Mouse (Mus musculus): Measurements from ENCODE around the gene Tnks2. TPM values are rescaled to one million over a fixed set of nuclear protein-coding genes. Genes with fewer than 3 reads are reported as not detected.

Gene Tnks2
- polyA plus RNA-seq, 1 experiment from 2014 or later: 95.9 TPM

- no peaks in the 10 kb centered on the region for H3K9me3 ChIP-seq (ENCODE audit: control insufficient read depth, low read length)
- peak overlapping the region; percentile 63 for H3K4me2 ChIP-seq (ENCODE audit: low read length)
- H3K9ac ChIP-seq (replicated peaks; ENCODE audit: low read length): no peak overlapping the region
- ATAC-seq (ENCODE audit: low FRiP score, low TSS enrichment) (no peak), DNase-seq (no peak)
- 88% methylated on average over 6 of the region's 6 CpGs for WGBS
- H3K36me3 ChIP-seq (ENCODE audit: control insufficient read depth, insufficient read depth, low read length): no peaks in the 10 kb centered on the region
- peaks cover 8% of the 10 kb centered on the region for H3K4me1 ChIP-seq (ENCODE audit: control insufficient read depth, insufficient read depth, low read length)
- no peak overlapping the region for H3K27ac ChIP-seq (replicated peaks; ENCODE audit: low read depth, low read length)
- H3K27me3 ChIP-seq (ENCODE audit: control insufficient read depth, insufficient read depth, low read length): no peaks in the 10 kb centered on the region
- no peak overlapping the region for H3K4me3 ChIP-seq (replicated peaks; ENCODE audit: low read depth, low read length)
These were observed 93.8 kb downstream of the Tnks2 start for GRCm38 (mm10) chr19:36927800-36928361.

- Histone ChIP-seq H3K9ac (replicated peaks; ENCODE audit: low read length) (no peak overlapping the region), H3K27me3 (ENCODE audit: control insufficient read depth, insufficient read depth, low read length) (no peaks in the 10 kb centered on the region), H3K27ac (replicated peaks; ENCODE audit: low read depth, low read length) (no peak overlapping the region), H3K4me1 (ENCODE audit: control insufficient read depth, insufficient read depth, low read length) (peaks cover 8% of the 10 kb centered on the region), H3K9me3 (ENCODE audit: control insufficient read depth, low read length) (no peaks in the 10 kb centered on the region), H3K4me3 (replicated peaks; ENCODE audit: low read depth, low read length) (no peak overlapping the region), H3K4me2 (ENCODE audit: low read length) (no peak overlapping the region), H3K36me3 (ENCODE audit: control insufficient read depth, insufficient read depth, low read length) (no peaks in the 10 kb centered on the region)
- no peak for ATAC-seq (ENCODE audit: low FRiP score, low TSS enrichment)
- no peak for DNase-seq
These were observed 95.8 kb downstream of the Tnks2 start for GRCm38 (mm10) chr19:36929816-36930215.

GRCm38 (mm10) chr19:36932097-36932496 lies 98.1 kb downstream of the Tnks2 start:
- no peak overlapping the region for H3K4me2 ChIP-seq (ENCODE audit: low read length)
- peaks cover 2% of the 10 kb centered on the region for H3K4me1 ChIP-seq (ENCODE audit: control insufficient read depth, insufficient read depth, low read length)
- H3K9ac ChIP-seq (replicated peaks; ENCODE audit: low read length): no peak overlapping the region
- H3K9me3 ChIP-seq (ENCODE audit: control insufficient read depth, low read length): no peaks in the 10 kb centered on the region
- DNase-seq (no peak), ATAC-seq (ENCODE audit: low FRiP score, low TSS enrichment) (no peak)
- no peak overlapping the region for H3K4me3 ChIP-seq (replicated peaks; ENCODE audit: low read depth, low read length)
- no peaks in the 10 kb centered on the region for H3K36me3 ChIP-seq (ENCODE audit: control insufficient read depth, insufficient read depth, low read length)
- no peak overlapping the region for H3K27ac ChIP-seq (replicated peaks; ENCODE audit: low read depth, low read length)
- H3K27me3 ChIP-seq (ENCODE audit: control insufficient read depth, insufficient read depth, low read length): no peaks in the 10 kb centered on the region

- H3K27ac ChIP-seq (replicated peaks; ENCODE audit: low read depth, low read length): no peak overlapping the region
- no peaks in the 10 kb centered on the region for H3K36me3 ChIP-seq (ENCODE audit: control insufficient read depth, insufficient read depth, low read length)
- H3K4me3 ChIP-seq (replicated peaks; ENCODE audit: low read depth, low read length): no peak overlapping the region
- 95% methylated on average over 2 of the region's 2 CpGs for WGBS
- ATAC-seq (ENCODE audit: low FRiP score, low TSS enrichment) (no peak), DNase-seq (no peak)
- H3K9me3 ChIP-seq (ENCODE audit: control insufficient read depth, low read length): no peaks in the 10 kb centered on the region
- no peak overlapping the region for H3K9ac ChIP-seq (replicated peaks; ENCODE audit: low read length)
- H3K4me2 ChIP-seq (ENCODE audit: low read length): no peak overlapping the region
- no peaks in the 10 kb centered on the region for H3K27me3 ChIP-seq (ENCODE audit: control insufficient read depth, insufficient read depth, low read length)
- no peaks in the 10 kb centered on the region for H3K4me1 ChIP-seq (ENCODE audit: control insufficient read depth, insufficient read depth, low read length)
These were observed 98.6 kb downstream of the Tnks2 start for GRCm38 (mm10) chr19:36932613-36933012.

- DNase-seq (no peak), ATAC-seq (ENCODE audit: low FRiP score, low TSS enrichment) (no peak)
- H3K9ac ChIP-seq (replicated peaks; ENCODE audit: low read length): no peak overlapping the region
- WGBS: 95% methylated on average over 4 of the region's 4 CpGs
- no peak overlapping the region for H3K27ac ChIP-seq (replicated peaks; ENCODE audit: low read depth, low read length)
- H3K4me2 ChIP-seq (ENCODE audit: low read length): no peak overlapping the region
- no peak overlapping the region for H3K4me3 ChIP-seq (replicated peaks; ENCODE audit: low read depth, low read length)
- no peaks in the 10 kb centered on the region for H3K4me1 ChIP-seq (ENCODE audit: control insufficient read depth, insufficient read depth, low read length)
- no peaks in the 10 kb centered on the region for H3K27me3 ChIP-seq (ENCODE audit: control insufficient read depth, insufficient read depth, low read length)
- H3K36me3 ChIP-seq (ENCODE audit: control insufficient read depth, insufficient read depth, low read length): no peaks in the 10 kb centered on the region
- H3K9me3 ChIP-seq (ENCODE audit: control insufficient read depth, low read length): no peaks in the 10 kb centered on the region
These were observed 102.3 kb downstream of the Tnks2 start for GRCm38 (mm10) chr19:36936285-36936684.

GRCm38 (mm10) chr19:36938008-36938407 lies 104.0 kb downstream of the Tnks2 start:
- H3K36me3 ChIP-seq (ENCODE audit: control insufficient read depth, insufficient read depth, low read length): no peaks in the 10 kb centered on the region
- no peak for DNase-seq
- H3K9me3 ChIP-seq (ENCODE audit: control insufficient read depth, low read length): no peaks in the 10 kb centered on the region
- H3K9ac ChIP-seq (replicated peaks; ENCODE audit: low read length): no peak overlapping the region
- H3K4me1 ChIP-seq (ENCODE audit: control insufficient read depth, insufficient read depth, low read length): no peaks in the 10 kb centered on the region
- ATAC-seq (ENCODE audit: low FRiP score, low TSS enrichment): no peak
- H3K27me3 ChIP-seq (ENCODE audit: control insufficient read depth, insufficient read depth, low read length): no peaks in the 10 kb centered on the region
- no peak overlapping the region for H3K4me3 ChIP-seq (replicated peaks; ENCODE audit: low read depth, low read length)
- H3K27ac ChIP-seq (replicated peaks; ENCODE audit: low read depth, low read length): no peak overlapping the region
- H3K4me2 ChIP-seq (ENCODE audit: low read length): no peak overlapping the region

- no peak for ATAC-seq (ENCODE audit: low FRiP score, low TSS enrichment)
- 95% methylated on average over 1 of the region's 1 CpGs for WGBS
- Histone ChIP-seq H3K9ac (replicated peaks; ENCODE audit: low read length) (no peak overlapping the region), H3K4me1 (ENCODE audit: control insufficient read depth, insufficient read depth, low read length) (no peaks in the 10 kb centered on the region), H3K4me3 (replicated peaks; ENCODE audit: low read depth, low read length) (no peak overlapping the region), H3K9me3 (ENCODE audit: control insufficient read depth, low read length) (no peaks in the 10 kb centered on the region), H3K36me3 (ENCODE audit: control insufficient read depth, insufficient read depth, low read length) (no peaks in the 10 kb centered on the region), H3K4me2 (ENCODE audit: low read length) (no peak overlapping the region), H3K27ac (replicated peaks; ENCODE audit: low read depth, low read length) (no peak overlapping the region), H3K27me3 (ENCODE audit: control insufficient read depth, insufficient read depth, low read length) (no peaks in the 10 kb centered on the region)
- DNase-seq: no peak
These were observed 106.0 kb downstream of the Tnks2 start for GRCm38 (mm10) chr19:36940064-36940463.

Other genes starting within 250 kb of the Tnks2 start
- gene Ppp1r3c, start 97.6 kb upstream of the Tnks2 start, polyA plus RNA-seq (2014; fragmentation: Nextera tagmentation; extraction: Ambion mirVana): 10.3 and 14.4 TPM in 2 replicates
- 50.6 and 66.6 TPM in 2 replicates for gene Fgfbp3, start 85.4 kb downstream of the Tnks2 start, polyA plus RNA-seq (2014; fragmentation: Nextera tagmentation; extraction: Ambion mirVana)
- gene Btaf1, start 91.8 kb downstream of the Tnks2 start, polyA plus RNA-seq (2014; fragmentation: Nextera tagmentation; extraction: Ambion mirVana): 11.4 and 15.4 TPM in 2 replicates